Mouse (Mus musculus) retina, embryonic 14.5 days (tissue): Measurements from ENCODE around the gene Lysmd4.

ENCODE experiments used
- DNase-seq: peaks from one replicate; pipeline ENCODE4 v3.0.0-alpha.2; 2015; ENCODE audit warnings: low spot score

The Lysmd4 gene

GRCm38 (mm10) chr7:67222220-67222862 is at the start of gene Lysmd4:
Lysmd4 (plus strand) TSS chr7:67222544.
- peak; percentile 96 for DNase-seq

GRCm38 (mm10) chr7:67173522-67174195 is 48.7 kb upstream of the Lysmd4 start:
- DNase-seq = no peak

- no peak for DNase-seq
Measured at GRCm38 (mm10) chr7:67183786-67184185, 38.6 kb upstream of the Lysmd4 start.

GRCm38 (mm10) chr7:67199412-67199811 is 22.9 kb upstream of the Lysmd4 start:
- peak; percentile 71 for DNase-seq

- DNase-seq = no peak
Measured at GRCm38 (mm10) chr7:67203625-67204024, 18.7 kb upstream of the Lysmd4 start.

GRCm38 (mm10) chr7:67205734-67206425 is 16.5 kb upstream of the Lysmd4 start:
- DNase-seq = no peak

- DNase-seq = no peak
Measured at GRCm38 (mm10) chr7:67206496-67206895, 15.8 kb upstream of the Lysmd4 start.

GRCm38 (mm10) chr7:67207701-67208100 is 14.6 kb upstream of the Lysmd4 start:
- DNase-seq = no peak

- no peak for DNase-seq
Measured at GRCm38 (mm10) chr7:67208317-67208716, 14.0 kb upstream of the Lysmd4 start.

- no peak for DNase-seq
Measured at GRCm38 (mm10) chr7:67210004-67210833, 12.1 kb upstream of the Lysmd4 start.

GRCm38 (mm10) chr7:67211341-67211740 is 11.0 kb upstream of the Lysmd4 start:
- DNase-seq = no peak

GRCm38 (mm10) chr7:67211971-67212370 is 10.4 kb upstream of the Lysmd4 start:
- DNase-seq = no peak

GRCm38 (mm10) chr7:67213589-67213988 is 8.8 kb upstream of the Lysmd4 start:
- no peak for DNase-seq

GRCm38 (mm10) chr7:67216351-67216750 is 6.0 kb upstream of the Lysmd4 start:
- no peak for DNase-seq

GRCm38 (mm10) chr7:67217025-67217424 is 5.3 kb upstream of the Lysmd4 start:
- DNase-seq = peak; percentile 72

- DNase-seq = no peak
Measured at GRCm38 (mm10) chr7:67225943-67226625, 3.7 kb downstream of the Lysmd4 start.

- no peak for DNase-seq
Measured at GRCm38 (mm10) chr7:67227538-67227937, 5.2 kb downstream of the Lysmd4 start.

- DNase-seq = no peak
Measured at GRCm38 (mm10) chr7:67228390-67228789, 6.0 kb downstream of the Lysmd4 start.

- peak; percentile 66 for DNase-seq
Measured at GRCm38 (mm10) chr7:67228891-67229602, 6.7 kb downstream of the Lysmd4 start.

- no peak for DNase-seq
Measured at GRCm38 (mm10) chr7:67229701-67230100, 7.4 kb downstream of the Lysmd4 start.

- no peak for DNase-seq
Measured at GRCm38 (mm10) chr7:67230221-67230620, 7.9 kb downstream of the Lysmd4 start.
